Mouse (Mus musculus) limb, embryonic 10.5 days (tissue): ENCODE data around the gene Samd7. TPM values are rescaled to one million over a fixed set of nuclear protein-coding genes. Genes with fewer than 3 reads are reported as not detected.
A peak's percentile ranks its signal among the peaks of the same experiment; 100 is the strongest.

Experiments
- DNase-seq: peaks from one replicate; pipeline ENCODE4 v3.0.0-alpha.2; 2017; ENCODE audit warnings: low spot score
- H3K27ac ChIP-seq: fragments of 300-500 bp; sonication (generic); 2 replicates; pipeline ENCODE4 v1.5.1; 2016; ENCODE audit warnings: mild to moderate bottlenecking
- H3K27me3 ChIP-seq: fragments of 300-500 bp; sonication (generic); 2 replicates; pipeline ENCODE4 v1.6.1; 2016; ENCODE audit warnings: low read depth, mild to moderate bottlenecking; ENCODE audit not compliant: poor library complexity, severe bottlenecking
- H3K36me3 ChIP-seq: fragments of 300-500 bp; sonication (generic); 2 replicates; pipeline ENCODE4 v1.6.1; 2016; ENCODE audit warnings: mild to moderate bottlenecking, moderate library complexity
- H3K4me1 ChIP-seq: fragments of 300-500 bp; sonication (generic); 2 replicates; pipeline ENCODE4 v1.6.1; 2016
- H3K4me3 ChIP-seq: fragments of 300-500 bp; sonication (generic); 2 replicates; pipeline ENCODE4 v1.5.1; 2016; ENCODE audit warnings: mild to moderate bottlenecking, moderate library complexity
- H3K9me3 ChIP-seq: fragments of 300-500 bp; sonication (generic); replicated peaks from 2 replicates; pipeline ENCODE4 v1.6.1; 2016; ENCODE audit warnings: mild to moderate bottlenecking
- WGBS: fragments of 180-500 bp; shearing (Covaris S2); methylation state at CpG from one replicate; pipeline ENCODE4 v1.1.7; 2016; 5-methylcytosine and 5-hydroxymethylcytosine counted together
- polyA plus RNA-seq: library from polyadenylated mRNA; unstranded; fragments of >200 nt; fragmentation: Nextera tagmentation; extraction: Ambion mirVana; gene quantifications from 2 replicates; pipeline ENCODE4 v1.2.1, GENCODE M21; 2016

Gene Samd7
- polyA plus RNA-seq, 1 experiment from 2014 or later = not detected

- Histone ChIP-seq H3K9me3 (no peaks in the 10 kb centered on the region), H3K4me1 (no peaks in the 10 kb centered on the region), H3K4me3 (no peak overlapping the region), H3K36me3 (no peaks in the 10 kb centered on the region), H3K27ac (no peak overlapping the region), H3K27me3 (no peaks in the 10 kb centered on the region)
- DNase-seq = no peak
- WGBS = 82% methylated on average over 10 of the region's 10 CpGs
These were observed 21.1 kb upstream of the Samd7 start for GRCm38 (mm10) chr3:30724848-30725465.

GRCm38 (mm10) chr3:30725514-30725913 is 20.6 kb upstream of the Samd7 start:
- H3K27ac ChIP-seq = no peak overlapping the region
- no peak for DNase-seq
- H3K27me3 ChIP-seq = no peaks in the 10 kb centered on the region
- 82% methylated on average over 7 of the region's 7 CpGs for WGBS
- no peaks in the 10 kb centered on the region for H3K36me3 ChIP-seq
- no peaks in the 10 kb centered on the region for H3K9me3 ChIP-seq
- no peaks in the 10 kb centered on the region for H3K4me1 ChIP-seq
- H3K4me3 ChIP-seq = no peak overlapping the region

- 87% methylated on average over 4 of the region's 4 CpGs for WGBS
- no peak overlapping the region for H3K27ac ChIP-seq
- H3K4me1 ChIP-seq = no peaks in the 10 kb centered on the region
- H3K4me3 ChIP-seq = no peak overlapping the region
- H3K9me3 ChIP-seq = no peaks in the 10 kb centered on the region
- H3K27me3 ChIP-seq = no peaks in the 10 kb centered on the region
- H3K36me3 ChIP-seq = no peaks in the 10 kb centered on the region
- DNase-seq = no peak
These were observed 18.9 kb upstream of the Samd7 start for GRCm38 (mm10) chr3:30727209-30727608.

GRCm38 (mm10) chr3:30729046-30729445 is 17.0 kb upstream of the Samd7 start:
- no peaks in the 10 kb centered on the region for H3K27me3 ChIP-seq
- H3K4me3 ChIP-seq = no peak overlapping the region
- no peak overlapping the region for H3K27ac ChIP-seq
- H3K4me1 ChIP-seq = no peaks in the 10 kb centered on the region
- DNase-seq = no peak
- 88% methylated on average over 5 of the region's 5 CpGs for WGBS
- H3K9me3 ChIP-seq = no peaks in the 10 kb centered on the region
- H3K36me3 ChIP-seq = no peaks in the 10 kb centered on the region

GRCm38 (mm10) chr3:30736809-30737208 is 9.3 kb upstream of the Samd7 start:
- H3K4me3 ChIP-seq = no peak overlapping the region
- WGBS = 85% methylated on average over 9 of the region's 9 CpGs
- 0 out of 2 replicates have a peak overlapping the region, but pooled peaks have one; percentile 25 for H3K27ac ChIP-seq
- no peaks in the 10 kb centered on the region for H3K27me3 ChIP-seq
- no peaks in the 10 kb centered on the region for H3K36me3 ChIP-seq
- H3K4me1 ChIP-seq = peaks cover 17% of the 10 kb centered on the region
- H3K9me3 ChIP-seq = no peaks in the 10 kb centered on the region
- DNase-seq = no peak

GRCm38 (mm10) chr3:30741306-30741705 is 4.8 kb upstream of the Samd7 start:
- DNase-seq = no peak
- peaks cover 17% of the 10 kb centered on the region for H3K4me1 ChIP-seq
- no peaks in the 10 kb centered on the region for H3K27me3 ChIP-seq
- H3K27ac ChIP-seq = no peak overlapping the region
- no peaks in the 10 kb centered on the region for H3K9me3 ChIP-seq
- H3K36me3 ChIP-seq = no peaks in the 10 kb centered on the region
- no peak overlapping the region for H3K4me3 ChIP-seq
- 87% methylated on average over 6 of the region's 6 CpGs for WGBS

- 92% methylated on average over 7 of the region's 7 CpGs for WGBS
- no peak for DNase-seq
- no peak overlapping the region for H3K27ac ChIP-seq
- peaks cover 7% of the 10 kb centered on the region for H3K4me1 ChIP-seq
- H3K27me3 ChIP-seq = no peaks in the 10 kb centered on the region
- no peaks in the 10 kb centered on the region for H3K9me3 ChIP-seq
- H3K36me3 ChIP-seq = no peaks in the 10 kb centered on the region
- no peak overlapping the region for H3K4me3 ChIP-seq
These were observed 3.2 kb upstream of the Samd7 start for GRCm38 (mm10) chr3:30742891-30743290.

- WGBS = 89% methylated on average over 9 of the region's 9 CpGs
These were observed 2.2 kb downstream of the Samd7 start for GRCm38 (mm10) chr3:30748316-30748715.

GRCm38 (mm10) chr3:30754696-30755095 is 8.6 kb downstream of the Samd7 start:
- no peaks in the 10 kb centered on the region for H3K27me3 ChIP-seq
- WGBS = 96% methylated on average over 4 of the region's 4 CpGs
- H3K4me3 ChIP-seq = no peak overlapping the region
- no peaks in the 10 kb centered on the region for H3K4me1 ChIP-seq
- H3K27ac ChIP-seq = no peak overlapping the region
- H3K9me3 ChIP-seq = no peaks in the 10 kb centered on the region
- no peaks in the 10 kb centered on the region for H3K36me3 ChIP-seq
- no peak for DNase-seq

More at GRCm38 (mm10) chr3:30748316-30748715, 2.2 kb downstream of the Samd7 start:
- Histone ChIP-seq H3K27ac (no peak overlapping the region), H3K27me3 (no peaks in the 10 kb centered on the region), H3K36me3 (no peaks in the 10 kb centered on the region), H3K4me1 (no peaks in the 10 kb centered on the region), H3K4me3 (no peak overlapping the region), H3K9me3 (no peaks in the 10 kb centered on the region)
- DNase-seq = no peak

GRCm38 (mm10) chr3:30764877-30765276 is 18.8 kb downstream of the Samd7 start:
- Histone ChIP-seq H3K4me1 (no peaks in the 10 kb centered on the region), H3K9me3 (no peaks in the 10 kb centered on the region), H3K27me3 (no peaks in the 10 kb centered on the region), H3K27ac (no peak overlapping the region), H3K36me3 (no peaks in the 10 kb centered on the region), H3K4me3 (no peak overlapping the region)
- 90% methylated on average over 4 of the region's 4 CpGs for WGBS
- DNase-seq = no peak

- H3K4me3 ChIP-seq = no peak overlapping the region
- WGBS = 76% methylated on average over 10 of the region's 10 CpGs
- no peaks in the 10 kb centered on the region for H3K27me3 ChIP-seq
- DNase-seq = no peak
- H3K4me1 ChIP-seq = no peaks in the 10 kb centered on the region
- no peaks in the 10 kb centered on the region for H3K36me3 ChIP-seq
- H3K9me3 ChIP-seq = no peaks in the 10 kb centered on the region
- no peak overlapping the region for H3K27ac ChIP-seq
These were observed 19.4 kb downstream of the Samd7 start for GRCm38 (mm10) chr3:30765311-30766027.

GRCm38 (mm10) chr3:30766177-30766576 is 20.1 kb downstream of the Samd7 start:
- no peaks in the 10 kb centered on the region for H3K9me3 ChIP-seq
- H3K4me1 ChIP-seq = no peaks in the 10 kb centered on the region
- no peaks in the 10 kb centered on the region for H3K27me3 ChIP-seq
- WGBS = 86% methylated on average over 7 of the region's 7 CpGs
- DNase-seq = no peak
- no peak overlapping the region for H3K27ac ChIP-seq
- H3K4me3 ChIP-seq = no peak overlapping the region
- H3K36me3 ChIP-seq = no peaks in the 10 kb centered on the region

- H3K27me3 ChIP-seq = no peaks in the 10 kb centered on the region
These were observed 21.2 kb downstream of the Samd7 start for GRCm38 (mm10) chr3:30767271-30767670.

More at GRCm38 (mm10) chr3:30767271-30767670, 21.2 kb downstream of the Samd7 start:
- WGBS = 96% methylated on average over 6 of the region's 6 CpGs
- DNase-seq = no peak
- Histone ChIP-seq H3K9me3 (no peaks in the 10 kb centered on the region), H3K27ac (no peak overlapping the region), H3K4me1 (no peaks in the 10 kb centered on the region), H3K4me3 (no peak overlapping the region), H3K36me3 (no peaks in the 10 kb centered on the region)
